Mouse (Mus musculus): ENCODE measurements around the gene Prss21.

DNA sequence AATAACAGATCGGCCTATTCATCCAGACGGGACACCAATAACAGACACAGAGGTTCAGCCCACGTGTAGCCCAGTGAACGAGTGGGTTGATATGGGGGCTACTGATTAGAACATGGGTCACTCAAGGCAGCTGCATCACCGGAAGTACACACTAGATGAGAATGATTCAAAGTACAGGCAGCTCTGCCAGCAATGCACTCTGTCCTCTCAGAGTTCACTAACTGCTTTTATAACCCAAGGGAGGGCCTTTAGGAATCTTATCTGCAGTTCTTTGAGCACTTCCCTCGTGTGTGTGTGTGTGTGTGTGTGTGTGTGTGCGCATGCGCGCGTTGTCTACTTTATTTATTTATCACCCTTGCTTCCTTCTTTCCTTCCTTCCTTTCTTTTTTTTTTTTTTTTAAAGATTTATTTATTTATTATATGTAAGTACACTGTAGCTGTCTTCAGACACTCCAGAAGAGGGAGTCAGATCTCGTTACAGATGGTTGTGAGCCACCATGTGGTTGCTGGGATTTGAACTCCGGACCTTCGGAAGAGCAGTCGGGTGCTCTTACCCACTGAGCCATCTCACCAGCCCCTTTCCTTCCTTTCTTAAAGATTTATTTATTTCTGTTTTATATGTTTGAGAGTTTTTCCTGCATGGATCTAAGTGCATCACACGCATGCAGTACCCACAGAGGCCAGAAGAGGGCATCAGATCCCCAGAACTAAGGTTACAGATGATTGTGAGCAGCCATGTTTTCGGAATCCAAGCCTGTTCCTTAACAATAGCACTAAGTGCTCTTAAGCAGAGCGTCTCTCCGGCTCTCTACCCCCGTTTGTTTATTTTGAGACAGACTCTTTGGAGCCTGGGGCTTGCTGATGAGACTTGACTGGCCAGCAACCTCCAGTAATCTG lies 16.8 kb upstream of the Prss21 start:
- peak; percentile 86 for TF ChIP-seq CTCF (conservative IDR thresholded peaks at IDR 0.05; ENCODE audit: low read length)
- TF ChIP-seq NANOG (IDR thresholded peaks at IDR 0.05; ENCODE audit: borderline replicate concordance, low read length) = no peak
- no peak for TF ChIP-seq POU5F1 (IDR thresholded peaks at IDR 0.05; ENCODE audit: borderline replicate concordance, low read length)

Data from E14TG2a.4 (cell line).